ENCODE assay signal across 8 mouse cellular contexts in genomic region chr4:139310899-139311701, GRCm38 (mm10). TPM values are rescaled to one million over a fixed set of nuclear protein-coding genes. Genes with fewer than 3 reads are reported as not detected.
A peak's percentile ranks its signal among the peaks of the same experiment; 100 is the strongest.
DNase-seq lines count a peak whose midpoint lies in the region; ATAC-seq and TF ChIP-seq lines count a peak whose summit lies in the region.

No protein-coding gene starts in this region.

- TF ChIP-seq CTCF in spleen, adult 2 months (IDR thresholded peaks at IDR 0.05; ENCODE audit: extremely low read depth, insufficient read depth, insufficient read length, insufficient replicate concordance), result no peak
- no peak for TF ChIP-seq CTCF in hindbrain, postnatal 0 days (IDR thresholded peaks at IDR 0.05; ENCODE audit: low read depth)

- peak; percentile 72 for ATAC-seq in hindbrain, postnatal 0 days
- ATAC-seq in liver, embryonic 16.5 days (ENCODE audit: low read depth), result peak; percentile 43

- no peaks in the 10 kb centered on the region for H3K27me3 ChIP-seq in spleen, adult 2 months (ENCODE audit: control insufficient read depth, insufficient read depth, low read length)
- H3K27me3 ChIP-seq in hindbrain, postnatal 0 days (ENCODE audit: insufficient read depth, low read length), result no peaks in the 10 kb centered on the region
- no peaks in the 10 kb centered on the region for H3K27me3 ChIP-seq in liver, embryonic 16.5 days (ENCODE audit: control insufficient read depth, insufficient read depth, low read depth, low read length)

- peaks cover 22% of the 10 kb centered on the region for H3K4me1 ChIP-seq in spleen, adult 2 months (ENCODE audit: control insufficient read depth, insufficient read depth, insufficient read length)
- H3K4me1 ChIP-seq in hindbrain, postnatal 0 days (ENCODE audit: insufficient read depth, low read length), result peaks cover 15% of the 10 kb centered on the region
- H3K4me1 ChIP-seq in liver, embryonic 16.5 days (ENCODE audit: control insufficient read depth, low read depth, low read length), result peaks cover 24% of the 10 kb centered on the region

- H3K4me3 ChIP-seq in spleen, adult 2 months (ENCODE audit: extremely low read depth, insufficient read depth, insufficient read length), result peak overlapping the region; percentile 73
- H3K4me3 ChIP-seq in hindbrain, postnatal 0 days (ENCODE audit: low read length), result peak overlapping the region; percentile 88
- peak overlapping the region; percentile 90 for H3K4me3 ChIP-seq in liver, embryonic 16.5 days (ENCODE audit: low read depth, low read length)

- peaks cover 3% of the 10 kb centered on the region; the same call in 1 of the 2 replicates for H3K36me3 ChIP-seq in spleen, adult 2 months (ENCODE audit: control insufficient read depth, insufficient read depth, low read length)
- H3K36me3 ChIP-seq in hindbrain, postnatal 0 days (ENCODE audit: insufficient read depth, low read length), result peaks cover 19% of the 10 kb centered on the region
- no peaks in the 10 kb centered on the region for H3K36me3 ChIP-seq in liver, embryonic 16.5 days (ENCODE audit: control insufficient read depth, insufficient read depth)

- DNase-seq in spleen, adult 2 months (ENCODE audit: low read depth in 1 of 2, low spot score in 2 of 2), result no peak
- DNase-seq in spleen, postnatal 14 days (ENCODE audit: low spot score in 2 of 2), result no peak
- peak; percentile 63 for DNase-seq in embryo, embryonic 10.5 days (ENCODE audit: low spot score)
- peak; percentile 23 for DNase-seq in hindbrain, postnatal 0 days (ENCODE audit: low spot score)
- no peak for DNase-seq in adrenal gland, adult 18-20 months (ENCODE audit: low spot score in 2 of 2)
- no peak for DNase-seq in left cerebral cortex, adult 8-10 months (ENCODE audit: low spot score in 2 of 2)
- DNase-seq in layer of hippocampus, adult 9-11 months, result no peak

- TF ChIP-seq POLR2A in spleen, adult 2 months (IDR thresholded peaks at IDR 0.05; ENCODE audit: low read depth, low read length), result no peak

- H3K4me2 ChIP-seq in hindbrain, postnatal 0 days (ENCODE audit: low read depth, low read length), result peak overlapping the region; percentile 97
- peak overlapping the region; percentile 98 for H3K4me2 ChIP-seq in liver, embryonic 16.5 days (ENCODE audit: low read depth, low read length)

- H3K27ac ChIP-seq in spleen, adult 2 months (ENCODE audit: insufficient read depth, low read length), result no peak overlapping the region
- peak overlapping the region; percentile 80 for H3K27ac ChIP-seq in hindbrain, postnatal 0 days
- peak overlapping the region; percentile 68 for H3K27ac ChIP-seq in liver, embryonic 16.5 days (ENCODE audit: low read length)

- WGBS in spleen, adult 2 months, result under 1% methylated on average over 53 of the region's 53 CpGs
- WGBS in hindbrain, postnatal 0 days, result under 1% methylated on average over 51 of the region's 53 CpGs
- under 1% methylated on average over 53 of the region's 53 CpGs for WGBS in liver, embryonic 16.5 days (ENCODE audit: insufficient replicate concordance)

- peak overlapping the region; percentile 80 for H3K9ac ChIP-seq in hindbrain, postnatal 0 days (replicated peaks; ENCODE audit: low read length)
- peak overlapping the region; percentile 93 for H3K9ac ChIP-seq in liver, embryonic 16.5 days (ENCODE audit: low read depth, low read length)

- no peaks in the 10 kb centered on the region for H3K9me3 ChIP-seq in hindbrain, postnatal 0 days (ENCODE audit: low read length)
- no peaks in the 10 kb centered on the region for H3K9me3 ChIP-seq in liver, embryonic 16.5 days (replicated peaks; ENCODE audit: control insufficient read depth, low read length)

RNA-seq across cellular contexts. Expression of gene Akr7a5, which starts 0.6 kb away (rescaled TPM):
- polyA plus RNA-seq in spleen, adult 2 months (2012; rRNA removed), result 22.0 and 32.8 TPM in 2 replicates
- total RNA-seq in hindbrain, postnatal 0 days (2014; rRNA removed), result 58.5 and 73.3 TPM in 2 replicates
- polyA plus RNA-seq in hindbrain, postnatal 0 days (2015; fragmentation: Nextera tagmentation; extraction: Ambion mirVana), result 67.6 and 69.2 TPM in 2 replicates
- polyA plus RNA-seq in liver, embryonic 16.5 days (2015; fragmentation: Nextera tagmentation; extraction: Ambion mirVana), result 58.1 and 74.1 TPM in 2 replicates
- 10 to 100 TPM; 59.3 to 71.3 TPM for total RNA-seq in adrenal gland, adult 18-20 months (2021)
- total RNA-seq in left cerebral cortex, adult 8-10 months (2022), result 10 to 100 TPM; 20.4 to 29.5 (median 26.9) TPM

RNA-seq across cellular contexts. Expression of gene Pqlc2, which starts 0.6 kb away (rescaled TPM):
- 48.3 and 54.1 TPM in 2 replicates for polyA plus RNA-seq in spleen, adult 2 months (2012; rRNA removed)
- total RNA-seq in hindbrain, postnatal 0 days (2014; rRNA removed), result 23.1 and 23.5 TPM in 2 replicates
- polyA plus RNA-seq in hindbrain, postnatal 0 days (2015; fragmentation: Nextera tagmentation; extraction: Ambion mirVana), result 13.3 and 13.7 TPM in 2 replicates
- 14.1 and 14.4 TPM in 2 replicates for polyA plus RNA-seq in liver, embryonic 16.5 days (2015; fragmentation: Nextera tagmentation; extraction: Ambion mirVana)
- total RNA-seq in adrenal gland, adult 18-20 months (2021), result 1 to 10 TPM; 8.8 to 9.2 TPM
- total RNA-seq in left cerebral cortex, adult 8-10 months (2022), result 10 to 100 TPM; 12.3 to 18.9 (median 14.4) TPM

RNA-seq across cellular contexts. Expression of gene Mrto4, which starts 41.3 kb away (rescaled TPM):
- polyA plus RNA-seq in spleen, adult 2 months (2012; rRNA removed), result 15.2 and 19.0 TPM in 2 replicates
- total RNA-seq in hindbrain, postnatal 0 days (2014; rRNA removed), result 23.7 and 29.7 TPM in 2 replicates
- polyA plus RNA-seq in hindbrain, postnatal 0 days (2015; fragmentation: Nextera tagmentation; extraction: Ambion mirVana), result 75.9 and 77.3 TPM in 2 replicates
- polyA plus RNA-seq in liver, embryonic 16.5 days (2015; fragmentation: Nextera tagmentation; extraction: Ambion mirVana), result 62.5 and 65.7 TPM in 2 replicates
- 10 to 100 TPM; 58.8 to 60.6 TPM for total RNA-seq in adrenal gland, adult 18-20 months (2021)
- total RNA-seq in left cerebral cortex, adult 8-10 months (2022), result 10 to 100 TPM; 43.2 to 54.3 (median 49.8) TPM

RNA-seq across cellular contexts. Expression of gene Emc1, which starts 41.3 kb away (rescaled TPM):
- 17.2 and 23.3 TPM in 2 replicates for polyA plus RNA-seq in spleen, adult 2 months (2012; rRNA removed)
- total RNA-seq in hindbrain, postnatal 0 days (2014; rRNA removed), result 66.6 and 71.0 TPM in 2 replicates
- 41.3 and 44.4 TPM in 2 replicates for polyA plus RNA-seq in hindbrain, postnatal 0 days (2015; fragmentation: Nextera tagmentation; extraction: Ambion mirVana)
- 12.8 and 13.2 TPM in 2 replicates for polyA plus RNA-seq in liver, embryonic 16.5 days (2015; fragmentation: Nextera tagmentation; extraction: Ambion mirVana)
- total RNA-seq in adrenal gland, adult 18-20 months (2021), result 10 to 100 TPM; 57.2 to 57.5 TPM
- total RNA-seq in left cerebral cortex, adult 8-10 months (2022), result 10 to 100 TPM; 89.4 to 92.6 (median 91.1) TPM

RNA-seq across cellular contexts. Expression of gene Ubr4, which starts 41.3 kb away (rescaled TPM):
- 201 and 204 TPM in 2 replicates for polyA plus RNA-seq in spleen, adult 2 months (2012; rRNA removed)
- total RNA-seq in hindbrain, postnatal 0 days (2014; rRNA removed), result 180 and 184 TPM in 2 replicates
- polyA plus RNA-seq in hindbrain, postnatal 0 days (2015; fragmentation: Nextera tagmentation; extraction: Ambion mirVana), result 55.4 and 65.4 TPM in 2 replicates
- polyA plus RNA-seq in liver, embryonic 16.5 days (2015; fragmentation: Nextera tagmentation; extraction: Ambion mirVana), result 35.0 and 42.9 TPM in 2 replicates
- total RNA-seq in adrenal gland, adult 18-20 months (2021), result 100 to 1,000 TPM; 137 to 144 TPM
- 100 to 1,000 TPM; 149 to 211 (median 162) TPM for total RNA-seq in left cerebral cortex, adult 8-10 months (2022)

Comparison
In these comparisons a context has a peak if more than half of its experiments do, and no peak if none do; other contexts are left out.
1. DNase-seq: peak in embryo, embryonic 10.5 days (single experiment) and hindbrain, postnatal 0 days (single experiment); none in spleen, adult 2 months (0 of 2), spleen, postnatal 14 days (0 of 2), adrenal gland, adult 18-20 months (0 of 2), left cerebral cortex, adult 8-10 months (0 of 2) and layer of hippocampus, adult 9-11 months (single experiment).
2. Peak in every context shown above with its lines, with median percentiles within 50 percentile points of each other: H3K4me3 ChIP-seq.